Mouse (Mus musculus) megakaryocyte, embryonic 14.5 days (primary cell): ENCODE data around the gene Hsbp1. TPM values are rescaled to one million over a fixed set of nuclear protein-coding genes. Genes with fewer than 3 reads are reported as not detected.

Experiments
- H3K27me3 ChIP-seq: replicated peaks from 2 replicates; pipeline ENCODE3; 2012; ENCODE audit warnings: inconsistent platforms
- H3K36me3 ChIP-seq: replicated peaks from 2 replicates; pipeline ENCODE3; 2012; ENCODE audit warnings: low read length, inconsistent platforms, mixed read lengths
- H3K4me1 ChIP-seq: 2 replicates; pipeline ENCODE4 v1.6.1; 2012; ENCODE audit warnings: inconsistent platforms
- H3K4me3 ChIP-seq: replicated peaks from 2 replicates; pipeline ENCODE3; 2012; ENCODE audit warnings: moderate library complexity, mild to moderate bottlenecking, inconsistent platforms
- H3K9me3 ChIP-seq: 2 replicates; pipeline ENCODE4 v1.6.1; 2012; ENCODE audit warnings: inconsistent platforms
- FLI1 ChIP-seq: IDR thresholded peaks from 2 replicates; pipeline ENCODE4 v1.6.1; 2012; ENCODE audit warnings: low read length, inconsistent platforms, mixed read lengths
- GATA1 ChIP-seq: IDR thresholded peaks from 3 replicates; pipeline ENCODE4 v1.6.1; 2012; ENCODE audit warnings: mixed read lengths, low read length, inconsistent platforms, borderline replicate concordance
- polyA plus RNA-seq: library from polyadenylated mRNA; stranded (reverse); fragments of >175 nt; gene quantifications from 2 replicates; pipeline ENCODE4 v1.2.3, GENCODE M21; 2012; ENCODE audit warnings: low replicate concordance; ENCODE audit not compliant: insufficient read depth

Hsbp1 gene
- polyA plus RNA-seq, 1 experiment: 98.3 TPM

GRCm38 (mm10) chr8:119384478-119384877 is 40.2 kb downstream of the Hsbp1 start:
- Histone ChIP-seq H3K4me1 (peaks cover 53% of the 10 kb centered on the region), H3K36me3 (no peaks in the 10 kb centered on the region), H3K4me3 (no peak overlapping the region), H3K27me3 (peaks cover 16% of the 10 kb centered on the region), H3K9me3 (no peaks in the 10 kb centered on the region)
- no peak for TF ChIP-seq GATA1
- no peak for TF ChIP-seq FLI1

GRCm38 (mm10) chr8:119385854-119386253 is 41.6 kb downstream of the Hsbp1 start:
- Histone ChIP-seq H3K27me3 (peaks cover 16% of the 10 kb centered on the region), H3K4me3 (no peak overlapping the region), H3K36me3 (no peaks in the 10 kb centered on the region), H3K9me3 (no peaks in the 10 kb centered on the region), H3K4me1 (peaks cover 44% of the 10 kb centered on the region)
- no peak for TF ChIP-seq GATA1
- TF ChIP-seq FLI1: no peak

GRCm38 (mm10) chr8:119386988-119387387 is 42.7 kb downstream of the Hsbp1 start:
- TF ChIP-seq GATA1 (no peak), FLI1 (no peak)
- peaks cover 42% of the 10 kb centered on the region for H3K4me1 ChIP-seq
- no peaks in the 10 kb centered on the region for H3K9me3 ChIP-seq
- H3K36me3 ChIP-seq: no peaks in the 10 kb centered on the region
- H3K4me3 ChIP-seq: no peak overlapping the region
- H3K27me3 ChIP-seq: peaks cover 19% of the 10 kb centered on the region

GRCm38 (mm10) chr8:119394097-119394496 is 49.8 kb downstream of the Hsbp1 start:
- peaks cover 26% of the 10 kb centered on the region for H3K36me3 ChIP-seq
- peak overlapping the region; percentile 97 for H3K4me3 ChIP-seq
- peaks cover 41% of the 10 kb centered on the region for H3K4me1 ChIP-seq
- no peaks in the 10 kb centered on the region for H3K9me3 ChIP-seq
- TF ChIP-seq GATA1 (no peak), FLI1 (no peak)
- H3K27me3 ChIP-seq: peaks cover 3% of the 10 kb centered on the region

GRCm38 (mm10) chr8:119394524-119395026 is 50.3 kb downstream of the Hsbp1 start, which contains the start of gene Mlycd:
TSS of gene Mlycd (plus strand) at chr8:119394878.
- Histone ChIP-seq H3K9me3 (no peaks in the 10 kb centered on the region), H3K4me3 (peak within 1 kb of the TSS; percentile 97), H3K4me1 (peaks cover 45% of the 10 kb centered on the region), H3K27me3 (peaks cover 3% of the 10 kb centered on the region), H3K36me3 (peaks cover 31% of the 10 kb centered on the region)
- TF ChIP-seq GATA1: no peak
- TF ChIP-seq FLI1: peak; percentile 92

- Histone ChIP-seq H3K4me3 (peak overlapping the region; percentile 97), H3K27me3 (peaks cover 3% of the 10 kb centered on the region), H3K9me3 (no peaks in the 10 kb centered on the region), H3K4me1 (peaks cover 45% of the 10 kb centered on the region), H3K36me3 (peaks cover 38% of the 10 kb centered on the region)
- TF ChIP-seq GATA1 (no peak), FLI1 (no peak)
Observed at GRCm38 (mm10) chr8:119395072-119395950, 51.0 kb downstream of the Hsbp1 start.

Other genes with a start within 250 kb of the Hsbp1 start
- 25.3 and 39.1 TPM in 2 replicates for gene Mlycd, start 50.4 kb downstream of the Hsbp1 start, polyA plus RNA-seq
- gene Osgin1, start 89.6 kb downstream of the Hsbp1 start, polyA plus RNA-seq: 6.3 and 11.2 TPM in 2 replicates
- gene Necab2, start 102.2 kb downstream of the Hsbp1 start, polyA plus RNA-seq: not detected in 2 replicates
- not detected in 2 replicates for gene Slc38a8, start 157.2 kb downstream of the Hsbp1 start, polyA plus RNA-seq
- gene Mbtps1, start 214.2 kb downstream of the Hsbp1 start, polyA plus RNA-seq: 27.0 and 63.9 TPM in 2 replicates
- 24.5 and 29.2 TPM in 2 replicates for gene Hsdl1, start 230.7 kb downstream of the Hsbp1 start, polyA plus RNA-seq
- gene Dnaaf1, start 230.7 kb downstream of the Hsbp1 start, polyA plus RNA-seq: not detected in 2 replicates